Mouse (Mus musculus) myocyte (in vitro differentiated cells): ENCODE data around the gene Mmaa.
A peak's percentile ranks its signal among the peaks of the same experiment; 100 is the strongest.

Source experiments
- POLR2A ChIP-seq: IDR thresholded peaks from one replicate; pipeline ENCODE4 v1.6.1; 2011; ENCODE audit warnings: low read depth, mild to moderate bottlenecking, control low read depth, moderate library complexity; ENCODE audit not compliant: insufficient read length
- POLR2AphosphoS2 ChIP-seq: IDR thresholded peaks from one replicate; pipeline ENCODE4 v1.6.1; 2011; ENCODE audit warnings: low read depth, control low read depth; ENCODE audit not compliant: insufficient read length
- USF1 ChIP-seq: IDR thresholded peaks from one replicate; pipeline ENCODE4 v1.6.1; 2011; ENCODE audit warnings: low read depth, mild to moderate bottlenecking, control low read depth, moderate library complexity

DNA sequence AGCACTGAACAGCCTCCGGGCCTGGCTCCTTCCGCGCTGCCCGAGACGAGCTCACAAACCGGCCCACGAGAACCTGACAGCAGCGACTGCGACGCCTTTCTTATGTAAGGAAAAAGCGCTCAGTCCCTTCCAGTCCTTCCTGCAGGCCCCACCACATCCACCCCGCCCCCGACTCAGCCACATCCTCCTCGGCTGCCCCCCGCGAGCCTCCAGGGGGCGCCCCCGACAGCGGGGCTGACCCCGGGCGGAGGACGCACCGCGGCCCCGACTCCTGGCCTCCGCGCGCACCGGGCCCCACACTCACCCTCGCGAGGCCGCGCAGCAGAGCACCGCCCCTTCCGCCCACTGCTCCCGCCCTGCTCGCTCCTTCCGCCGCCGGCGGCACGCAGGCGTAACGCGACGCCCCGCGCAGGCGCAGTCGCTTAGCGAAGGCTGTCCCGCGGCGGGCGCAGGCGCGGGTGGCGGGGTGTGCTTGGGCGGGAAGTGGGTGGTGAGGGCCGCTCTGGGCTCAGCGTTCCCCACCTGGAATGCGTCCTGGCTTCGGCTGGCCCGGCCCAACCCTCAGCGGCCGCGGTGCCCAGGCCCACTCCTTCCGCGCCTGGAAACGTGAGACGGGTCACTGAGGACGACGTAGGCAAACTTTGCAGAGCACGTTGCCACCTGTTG is at the start of gene Mmaa:
- TF ChIP-seq USF1 (no peak), POLR2A (peak; percentile 96), POLR2AphosphoS2 (peak; percentile 98)
